Mouse (Mus musculus): ENCODE data around the gene Pld5.

- TF ChIP-seq CTCF (IDR thresholded peaks at IDR 0.05; ENCODE audit: low read depth): no peak
- TF ChIP-seq EP300 (IDR thresholded peaks at IDR 0.05; ENCODE audit: low read depth): no peak
Measured at GRCm38 (mm10) chr1:176036028-176036427, 239.1 kb downstream of the Pld5 start.
